Mouse (Mus musculus) testis, adult 2 months (tissue): ENCODE data around the gene Tbxas1. TPM values are rescaled to one million over a fixed set of nuclear protein-coding genes. Genes with fewer than 3 reads are reported as not detected.

Source experiments
- H3K27ac ChIP-seq: fragments of 200-500 bp; 2 replicates; pipeline ENCODE4 v1.5.1; 2012; ENCODE audit warnings: low read depth, low read length; ENCODE audit not compliant: control insufficient read depth, insufficient read depth
- H3K27me3 ChIP-seq: fragments of 200-500 bp; 2 replicates; pipeline ENCODE4 v1.6.1; 2012; ENCODE audit warnings: mild to moderate bottlenecking, low read length, moderate library complexity; ENCODE audit not compliant: control insufficient read depth, insufficient read depth
- H3K36me3 ChIP-seq: fragments of 200-500 bp; 2 replicates; pipeline ENCODE4 v1.6.1; 2012; ENCODE audit warnings: mild to moderate bottlenecking, low read length; ENCODE audit not compliant: control insufficient read depth, insufficient read depth
- H3K4me1 ChIP-seq: fragments of 200-500 bp; 2 replicates; pipeline ENCODE4 v1.6.1; 2012; ENCODE audit warnings: low read length; ENCODE audit not compliant: control insufficient read depth, insufficient read depth
- H3K4me3 ChIP-seq: fragments of 200-500 bp; 2 replicates; pipeline ENCODE4 v1.5.1; 2012; ENCODE audit warnings: low read depth, mild to moderate bottlenecking, low read length, moderate library complexity, mixed read lengths; ENCODE audit not compliant: control insufficient read depth
- CTCF ChIP-seq: fragments of 200-500 bp; IDR thresholded peaks from 2 replicates; pipeline ENCODE4 v1.5.1; 2012; ENCODE audit warnings: low read depth, mild to moderate bottlenecking, inconsistent platforms, low read length, moderate library complexity; ENCODE audit not compliant: control insufficient read depth, insufficient read depth, insufficient replicate concordance
- POLR2A ChIP-seq: fragments of 200-500 bp; IDR thresholded peaks from 2 replicates; pipeline ENCODE4 v1.6.1; 2012; ENCODE audit warnings: low read depth, mild to moderate bottlenecking, inconsistent platforms, low read length, moderate library complexity; ENCODE audit not compliant: control insufficient read depth
- polyA plus RNA-seq: library from polyadenylated mRNA; depleted of rRNA; stranded (reverse); fragments of >200 nt; gene quantifications from 2 replicates; pipeline ENCODE4 v1.2.3, GENCODE M21; 2012

Gene Tbxas1
- polyA plus RNA-seq, 1 experiment = 0.16 TPM

DNA sequence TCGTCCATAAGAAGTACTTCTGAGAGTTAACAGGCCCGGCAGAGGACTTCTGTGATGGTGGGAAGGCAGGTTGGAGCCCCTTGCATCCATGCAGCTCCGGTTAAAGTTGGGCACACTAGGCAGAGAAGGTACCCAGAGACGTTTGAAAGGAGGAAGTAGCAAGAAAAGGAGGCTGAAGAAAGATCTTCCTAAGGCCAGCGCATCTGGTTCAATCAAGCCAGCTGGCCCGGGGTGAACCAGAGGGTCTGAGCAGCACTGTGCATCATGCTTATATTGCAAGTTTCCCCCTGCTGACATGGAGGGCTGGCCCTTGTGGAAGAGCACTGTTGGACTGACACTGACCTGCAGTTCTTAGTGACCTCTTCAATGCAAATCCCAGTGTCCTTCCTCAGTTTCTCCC is 6.8 kb downstream of the Tbxas1 start:
- H3K36me3 ChIP-seq = no peaks in the 10 kb centered on the region
- H3K27me3 ChIP-seq = no peaks in the 10 kb centered on the region
- TF ChIP-seq CTCF = no peak
- TF ChIP-seq POLR2A = no peak
- no peaks in the 10 kb centered on the region for H3K4me1 ChIP-seq
- H3K4me3 ChIP-seq = no peak overlapping the region
- no peak overlapping the region for H3K27ac ChIP-seq

DNA sequence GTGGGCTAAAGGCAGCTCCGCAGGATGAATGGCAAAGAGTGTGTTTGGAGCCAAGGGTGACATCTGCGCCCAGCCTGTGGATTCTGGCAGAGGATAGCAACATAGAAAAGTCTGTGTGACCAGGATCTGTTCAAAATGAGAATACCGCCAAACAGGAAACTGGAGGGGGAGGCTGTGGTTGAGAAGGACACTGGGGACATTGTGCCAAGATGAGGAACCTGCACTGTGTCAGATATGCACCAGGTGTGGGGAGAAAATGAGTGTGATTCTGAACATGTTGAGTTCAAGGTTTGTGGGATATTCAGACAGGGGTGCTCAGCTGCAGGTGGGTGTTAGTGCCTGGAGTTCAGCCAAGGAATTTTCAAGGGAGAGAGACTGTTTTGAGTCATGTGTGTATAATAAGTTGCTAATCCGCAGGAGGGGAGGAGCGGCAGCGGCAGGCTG is 7.5 kb downstream of the Tbxas1 start:
- H3K4me1 ChIP-seq = no peaks in the 10 kb centered on the region
- no peak overlapping the region for H3K27ac ChIP-seq
- no peaks in the 10 kb centered on the region for H3K36me3 ChIP-seq
- TF ChIP-seq POLR2A = no peak
- TF ChIP-seq CTCF = no peak
- no peaks in the 10 kb centered on the region for H3K27me3 ChIP-seq
- H3K4me3 ChIP-seq = no peak overlapping the region

GRCm38 (mm10) chr6:38884482-38884881 is 9.3 kb downstream of the Tbxas1 start:
- Histone ChIP-seq H3K36me3 (no peaks in the 10 kb centered on the region), H3K27ac (no peak overlapping the region), H3K27me3 (no peaks in the 10 kb centered on the region), H3K4me3 (no peak overlapping the region), H3K4me1 (no peaks in the 10 kb centered on the region)
- TF ChIP-seq CTCF = no peak
- TF ChIP-seq POLR2A = no peak

DNA sequence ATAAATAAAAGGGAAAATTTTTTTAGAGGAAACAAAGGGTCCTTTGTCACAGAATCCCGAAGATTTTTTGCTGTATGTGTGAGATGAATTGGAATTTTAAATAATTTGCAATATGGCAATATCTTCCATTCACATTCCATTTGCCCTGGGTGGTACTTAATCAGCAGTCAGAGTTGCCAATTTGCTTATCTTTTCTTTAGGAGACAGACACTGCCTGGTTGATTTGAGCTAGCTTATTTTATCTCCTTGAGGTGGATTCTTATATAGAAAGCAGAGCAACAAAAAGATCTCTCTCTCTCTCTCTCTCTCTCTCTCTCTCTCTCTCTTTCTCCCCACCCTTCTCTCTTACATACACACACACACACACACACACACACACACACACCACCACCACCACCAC is 9.9 kb downstream of the Tbxas1 start:
- no peak for TF ChIP-seq CTCF
- TF ChIP-seq POLR2A = no peak
- Histone ChIP-seq H3K27me3 (no peaks in the 10 kb centered on the region), H3K4me1 (no peaks in the 10 kb centered on the region), H3K4me3 (no peak overlapping the region), H3K36me3 (no peaks in the 10 kb centered on the region), H3K27ac (no peak overlapping the region)

DNA sequence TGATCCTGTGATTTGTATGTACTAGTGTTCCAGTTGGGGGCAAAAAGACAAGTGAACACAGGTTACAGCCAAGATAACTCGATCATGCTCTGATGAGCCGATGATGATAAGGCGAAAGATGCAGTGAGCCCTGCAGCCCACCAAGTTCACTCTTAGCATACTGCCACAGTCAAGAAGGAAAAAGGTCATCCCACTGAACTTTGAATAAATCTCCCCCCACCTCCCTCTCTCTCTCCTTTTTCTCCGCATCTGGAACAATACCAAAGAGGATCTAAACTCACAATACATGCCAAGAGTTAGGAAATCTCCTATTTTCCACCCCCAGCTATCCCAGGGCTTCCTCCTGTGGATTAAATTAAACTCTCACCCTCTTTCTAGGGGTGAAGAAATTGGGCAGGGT is 12.2 kb downstream of the Tbxas1 start:
- H3K27ac ChIP-seq = no peak overlapping the region
- TF ChIP-seq POLR2A = no peak
- H3K27me3 ChIP-seq = no peaks in the 10 kb centered on the region
- no peaks in the 10 kb centered on the region for H3K36me3 ChIP-seq
- no peak overlapping the region for H3K4me3 ChIP-seq
- H3K4me1 ChIP-seq = no peaks in the 10 kb centered on the region

DNA sequence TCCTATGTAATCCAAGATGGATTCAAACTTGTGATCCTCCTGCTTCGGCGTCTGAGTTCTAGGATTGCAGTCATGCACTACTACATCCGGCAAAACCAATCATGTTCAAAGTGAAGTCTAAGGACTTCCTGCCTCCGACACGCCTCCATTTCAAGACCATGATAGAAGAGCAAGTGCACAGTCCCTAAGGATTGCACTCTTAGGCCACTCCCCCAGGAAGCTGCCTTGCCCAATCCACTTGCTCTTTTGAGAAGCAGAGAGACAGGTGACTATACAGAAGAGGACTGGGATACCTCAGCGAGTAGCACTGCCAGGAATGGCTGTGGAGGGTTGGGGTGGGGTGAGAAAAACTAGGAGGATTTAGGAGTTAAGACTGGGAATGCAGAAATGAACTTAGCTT is 14.0 kb downstream of the Tbxas1 start:
- TF ChIP-seq POLR2A = no peak
- TF ChIP-seq CTCF = no peak
- H3K36me3 ChIP-seq = no peaks in the 10 kb centered on the region
- H3K4me1 ChIP-seq = no peaks in the 10 kb centered on the region
- no peaks in the 10 kb centered on the region for H3K27me3 ChIP-seq
- H3K27ac ChIP-seq = no peak overlapping the region
- H3K4me3 ChIP-seq = no peak overlapping the region

- TF ChIP-seq CTCF (no peak), POLR2A (no peak)
- Histone ChIP-seq H3K27ac (no peak overlapping the region), H3K4me1 (no peaks in the 10 kb centered on the region), H3K27me3 (no peaks in the 10 kb centered on the region), H3K36me3 (no peaks in the 10 kb centered on the region), H3K4me3 (no peak overlapping the region)
Measured at GRCm38 (mm10) chr6:38892017-38892416, 16.8 kb downstream of the Tbxas1 start.

DNA sequence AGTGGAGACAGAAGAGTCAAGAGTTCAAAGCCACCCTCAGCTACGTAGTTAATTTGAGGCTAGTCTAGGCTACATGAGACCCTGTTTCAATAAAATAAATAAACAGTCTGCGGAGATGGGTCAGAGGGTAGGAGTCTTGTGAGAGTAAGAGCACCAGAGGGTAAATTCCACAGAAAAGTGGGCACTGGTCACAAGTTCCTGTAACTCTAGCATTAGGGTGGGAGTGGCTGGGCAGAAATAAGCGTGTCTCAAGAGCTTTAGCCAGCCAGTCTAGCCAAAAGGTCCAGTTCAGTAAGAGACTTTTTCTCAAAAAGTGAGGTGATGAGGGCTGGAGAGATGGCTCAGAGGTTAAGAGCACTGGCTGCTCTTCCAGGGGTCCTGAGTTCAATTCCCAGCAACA is 18.4 kb downstream of the Tbxas1 start:
- Histone ChIP-seq H3K4me1 (no peaks in the 10 kb centered on the region), H3K36me3 (no peaks in the 10 kb centered on the region), H3K27ac (no peak overlapping the region), H3K4me3 (no peak overlapping the region), H3K27me3 (no peaks in the 10 kb centered on the region)
- no peak for TF ChIP-seq CTCF
- TF ChIP-seq POLR2A = no peak
